Mouse (Mus musculus) mesoderm, embryonic 11.5 days (tissue): ENCODE measurements around the gene Mrpl10.
A peak's percentile ranks its signal among the peaks of the same experiment; 100 is the strongest.

Source experiments
- DNase-seq: peaks from one replicate; pipeline ENCODE4 v3.0.0-alpha.2; 2012; ENCODE audit warnings: low read depth, low spot score

Mrpl10 gene

DNA sequence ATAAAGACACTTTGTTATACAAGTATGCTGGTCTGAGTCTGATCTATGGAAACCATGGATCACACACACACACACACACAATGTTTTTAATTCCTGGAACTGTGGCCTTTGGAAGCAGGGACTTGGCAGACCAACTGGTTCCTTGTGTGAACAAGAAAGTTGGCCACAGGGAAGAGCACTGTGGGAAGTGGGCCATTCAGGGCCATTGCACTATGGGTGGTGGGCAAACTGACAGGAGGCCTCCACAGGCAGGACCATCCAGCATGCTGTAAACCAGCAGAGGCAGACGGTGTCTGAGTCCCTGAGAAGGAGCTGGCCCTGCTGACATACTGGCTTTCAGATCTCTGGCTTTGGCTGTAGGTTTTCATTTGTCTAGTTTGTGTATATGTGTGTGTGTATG, 28.0 kb downstream of the Mrpl10 start:
- DNase-seq = no peak

DNA sequence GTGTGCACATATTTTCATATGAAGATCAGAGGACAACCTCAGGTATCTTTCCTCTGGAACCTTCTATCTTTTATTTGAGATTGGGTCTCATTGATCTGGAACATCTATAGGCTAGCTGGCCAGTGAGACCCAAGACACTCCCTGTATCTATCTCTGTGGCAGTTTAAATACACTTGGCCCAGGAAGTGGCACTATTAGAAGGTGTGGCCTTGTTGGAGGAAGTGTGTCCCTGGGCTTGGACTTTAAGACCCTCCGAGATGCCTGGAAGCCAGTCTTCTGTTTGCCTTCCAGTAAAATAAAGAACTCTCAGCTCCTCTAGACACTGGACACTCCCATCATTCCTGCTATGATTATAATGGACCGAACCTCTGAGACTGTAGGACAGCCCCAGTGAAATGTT, 28.4 kb downstream of the Mrpl10 start:
- DNase-seq = no peak

DNA sequence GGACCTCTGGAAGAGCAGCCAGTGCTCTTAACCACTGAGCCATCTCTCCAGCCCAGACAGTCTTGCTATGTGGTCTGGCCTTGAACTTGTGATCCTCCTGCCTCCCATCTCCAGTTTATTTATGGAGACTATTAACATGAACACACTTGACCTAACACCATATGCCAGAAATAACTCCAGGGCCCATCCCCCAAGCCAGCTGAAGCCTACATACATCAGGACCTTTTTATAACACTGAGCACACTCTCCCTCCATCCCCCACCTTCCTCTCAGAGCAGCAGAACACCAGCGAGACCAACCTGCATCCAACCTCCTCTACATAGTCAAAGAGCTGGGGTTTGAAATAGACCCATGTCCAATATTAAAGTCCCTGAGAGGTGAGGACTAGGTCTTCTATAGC, 29.8 kb downstream of the Mrpl10 start:
- no peak for DNase-seq

DNA sequence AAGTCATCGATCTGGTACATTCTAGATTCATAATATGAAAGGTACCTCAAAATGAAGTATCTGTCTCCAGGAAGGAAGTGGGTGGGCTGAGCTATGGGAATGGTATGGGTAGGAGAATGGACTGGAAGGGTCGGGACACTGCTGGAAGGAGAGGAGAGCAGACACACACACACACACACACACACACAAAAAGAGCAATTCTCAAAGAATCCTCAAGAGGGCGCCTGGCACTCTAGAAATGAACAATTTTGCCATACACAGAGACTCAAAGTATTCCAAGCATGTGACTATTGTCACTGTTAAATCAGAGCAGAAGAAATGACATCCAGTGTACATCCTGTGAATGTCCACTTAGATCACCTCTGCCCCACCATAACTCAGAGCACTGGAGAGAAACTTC, 31.2 kb downstream of the Mrpl10 start:
- peak; percentile 71 for DNase-seq

DNA sequence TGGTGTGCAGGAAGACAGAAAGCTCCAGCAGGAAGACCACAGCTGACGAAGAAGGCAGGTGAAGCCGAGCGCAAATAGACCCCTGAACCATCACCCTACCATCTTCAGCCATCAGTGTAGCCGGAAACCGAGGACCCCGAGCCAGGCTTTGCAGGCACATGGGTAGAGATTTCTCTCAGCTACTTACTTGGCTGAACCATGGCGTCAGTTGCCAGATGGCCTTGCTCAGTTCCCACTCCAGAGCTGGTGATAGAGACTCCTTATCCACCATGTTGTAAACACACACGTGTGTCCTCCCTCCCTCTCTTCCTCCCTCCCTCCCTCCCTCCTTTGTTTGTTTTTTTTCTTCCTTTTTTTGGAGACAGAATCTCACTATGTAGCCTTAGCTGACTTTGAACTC, 32.9 kb downstream of the Mrpl10 start:
- no peak for DNase-seq

DNA sequence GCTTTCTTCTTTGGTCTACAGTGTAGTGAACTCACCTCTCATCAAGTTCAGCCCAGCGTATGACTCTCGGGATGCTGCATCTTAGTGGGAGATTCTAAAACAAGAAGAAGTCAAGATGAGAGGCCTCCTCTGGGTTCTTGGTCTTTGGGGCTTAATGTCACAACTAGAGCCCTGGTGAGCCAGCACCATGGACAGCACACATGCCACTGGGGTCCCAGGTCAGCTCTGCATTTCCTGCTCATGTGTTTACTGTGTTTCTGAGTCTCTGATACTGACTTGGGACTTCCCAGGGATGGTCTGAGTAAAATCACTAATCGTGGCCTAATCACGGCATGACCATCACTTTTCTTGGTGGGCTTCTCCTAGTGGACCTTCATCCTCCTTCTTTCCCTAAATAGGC, 37.4 kb downstream of the Mrpl10 start:
- DNase-seq = peak; percentile 67

DNA sequence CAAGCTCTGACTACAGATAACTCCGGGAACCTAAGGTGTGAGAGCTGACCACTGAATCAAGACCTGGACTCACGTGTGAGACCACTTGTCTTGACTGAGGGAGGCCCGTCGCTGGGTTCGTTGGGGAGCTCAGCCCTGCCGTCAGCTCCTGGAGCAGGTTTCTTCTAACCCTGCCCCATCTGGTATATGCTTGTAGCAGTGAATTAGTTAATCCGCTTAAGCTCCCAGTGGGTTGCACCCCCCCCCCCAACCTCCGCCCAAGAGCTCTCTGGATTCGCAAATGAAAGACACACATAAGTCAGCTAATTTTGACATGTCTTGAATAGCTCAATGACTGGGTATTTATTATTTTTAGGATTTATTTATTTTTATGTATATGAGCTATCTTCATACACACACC, 38.9 kb downstream of the Mrpl10 start:
- no peak for DNase-seq

DNA sequence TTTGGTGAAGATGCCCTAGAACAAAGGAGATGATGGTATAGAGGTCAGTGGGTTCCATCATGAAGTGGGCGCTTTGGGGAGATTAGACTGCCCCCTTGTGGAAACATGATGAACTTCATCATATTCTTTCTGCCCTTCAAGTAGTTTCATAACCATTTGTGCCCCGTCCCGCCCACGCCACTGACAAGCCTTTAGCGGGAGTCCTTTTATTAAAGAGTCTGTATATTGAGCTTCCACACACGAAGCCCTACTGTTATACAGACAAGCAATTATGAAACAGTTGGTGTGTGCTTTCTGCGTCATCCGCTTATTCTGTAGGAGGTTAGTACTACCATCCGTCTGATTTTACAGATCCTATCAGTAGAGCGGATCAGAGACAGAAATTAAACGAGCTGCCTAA, 41.6 kb downstream of the Mrpl10 start:
- DNase-seq = peak; percentile 64

DNA sequence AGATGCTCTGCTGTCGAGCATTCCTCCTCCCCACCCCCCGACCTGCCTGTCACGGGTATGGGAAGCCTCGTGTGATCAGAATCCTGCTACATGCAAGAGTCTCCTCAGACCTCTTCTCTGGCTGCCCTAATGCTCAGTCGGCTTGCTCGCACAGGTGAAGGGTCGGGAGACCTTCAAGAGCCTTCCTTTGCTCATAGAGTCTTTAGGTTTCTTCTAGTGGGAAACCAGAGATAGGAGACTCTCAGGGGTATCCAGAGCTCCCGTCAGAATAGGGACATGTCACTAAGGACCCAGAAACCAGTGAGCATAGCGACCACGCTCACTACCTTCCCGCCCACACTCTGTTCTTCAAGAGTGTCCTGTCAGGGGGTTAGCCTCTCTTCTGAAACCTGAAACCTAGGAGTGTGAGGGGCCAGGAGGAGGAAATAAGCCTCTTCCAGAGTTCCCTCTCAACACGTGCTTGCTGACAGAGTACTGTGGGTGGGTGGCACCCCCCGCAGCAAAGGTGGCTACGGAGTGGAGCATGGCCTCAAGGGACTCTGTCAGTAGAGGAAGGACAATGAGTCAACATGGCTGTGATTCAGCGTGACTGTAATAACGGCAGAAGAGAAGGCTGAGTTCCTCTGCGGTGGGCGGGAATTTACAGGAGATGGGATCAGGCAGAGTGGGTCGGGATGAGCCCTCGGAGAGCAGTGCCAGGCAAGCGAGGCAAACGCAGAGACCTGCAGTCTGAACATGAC, 42.2 kb downstream of the Mrpl10 start:
- no peak for DNase-seq

DNA sequence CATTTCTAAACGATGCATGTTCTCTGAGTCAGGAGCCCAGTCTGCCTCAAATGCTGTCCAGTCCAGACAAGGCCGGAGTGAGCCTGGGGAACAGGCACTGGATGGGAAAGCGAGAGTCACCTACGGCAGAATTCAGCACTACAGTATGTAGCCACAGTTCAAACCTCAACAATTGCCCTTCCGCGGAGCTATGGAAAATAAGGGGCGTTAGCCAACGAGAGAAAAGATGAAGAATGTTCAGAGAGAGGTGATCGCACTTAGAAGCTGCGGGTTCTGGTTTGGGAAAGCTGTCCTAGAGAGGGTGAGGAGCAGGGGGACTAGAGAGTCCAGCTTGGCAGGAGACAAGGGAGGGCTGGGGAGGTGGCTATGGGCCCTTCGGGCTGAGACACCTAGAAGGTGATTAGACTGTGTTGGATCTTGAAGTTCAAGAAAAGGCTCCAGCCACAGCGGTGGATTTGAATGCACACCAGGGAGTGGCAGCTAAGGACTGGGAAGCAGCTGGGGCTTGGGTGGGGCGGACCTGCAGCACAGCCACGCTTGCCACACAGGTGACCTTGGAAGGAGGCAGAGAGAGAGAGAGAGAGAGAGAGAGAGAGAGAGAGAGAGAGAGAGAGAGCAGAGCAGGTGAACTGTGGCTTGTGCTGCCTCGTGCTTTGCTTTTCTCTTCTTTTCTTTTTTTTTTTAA, 43.6 kb downstream of the Mrpl10 start:
- DNase-seq = no peak

DNA sequence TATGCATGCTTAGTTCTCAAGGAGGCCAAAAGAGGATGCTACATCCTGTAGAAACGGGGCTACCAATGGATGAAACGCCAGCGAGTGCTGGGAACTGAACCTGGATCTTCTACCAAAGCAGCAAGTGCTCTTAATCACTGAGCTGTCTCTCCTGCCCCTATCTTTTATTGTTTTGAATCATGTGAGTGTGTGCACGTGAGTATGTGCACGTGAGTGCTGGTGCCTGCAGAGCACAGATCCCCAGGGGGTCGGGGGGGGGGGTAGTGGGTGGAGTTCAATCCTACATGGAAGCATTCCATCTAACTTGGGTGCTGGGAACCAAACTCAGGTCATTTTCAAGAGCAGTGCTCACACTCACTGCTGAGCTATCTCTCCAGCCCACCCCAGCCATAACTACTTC, 45.0 kb downstream of the Mrpl10 start:
- DNase-seq = no peak

DNA sequence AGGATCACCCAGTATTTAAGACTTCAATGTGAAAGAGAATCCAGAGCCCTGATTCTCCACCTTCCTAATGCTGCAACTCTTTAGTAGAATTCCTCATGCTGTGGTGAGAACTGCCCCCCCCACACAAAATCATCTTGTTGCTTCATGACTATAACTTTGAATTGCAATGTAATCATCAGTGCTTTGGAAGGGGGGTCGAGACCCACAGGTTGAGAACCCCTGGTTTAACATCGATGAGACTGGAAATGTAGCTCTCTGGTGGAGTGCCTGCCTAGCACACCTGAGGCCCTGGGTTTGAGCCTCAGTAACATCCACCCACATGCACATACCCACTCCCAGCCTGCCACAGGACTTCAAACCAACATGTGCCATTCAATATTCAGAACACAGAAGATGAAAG, 53.2 kb downstream of the Mrpl10 start:
- DNase-seq = no peak

DNA sequence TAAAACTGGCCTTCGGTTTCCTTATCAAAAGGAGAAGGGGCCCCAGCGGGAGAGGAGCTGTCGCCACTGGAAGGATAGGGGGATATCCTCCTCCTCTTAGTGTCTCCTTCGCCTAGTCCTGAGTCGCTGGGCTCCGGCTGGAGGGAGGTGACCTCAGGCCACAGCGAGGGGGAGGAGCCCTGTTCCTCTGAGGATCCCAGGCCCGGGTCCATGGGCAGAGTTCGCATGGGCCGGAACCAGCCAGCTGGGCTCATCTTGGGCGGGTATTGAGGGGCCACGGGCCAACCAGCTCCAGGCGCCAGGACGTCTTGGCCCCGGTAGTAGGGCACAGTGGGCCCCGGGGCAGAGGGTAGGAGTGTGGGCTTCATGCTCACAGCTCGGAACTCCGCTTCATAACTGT, 57.4 kb downstream of the Mrpl10 start:
- DNase-seq = no peak
